Mouse (Mus musculus) stomach, postnatal 0 days (tissue): ENCODE data around the gene Ctnna2.

Experiments used
- CTCF ChIP-seq: IDR thresholded peaks from 2 replicates; pipeline ENCODE4 v1.5.1; 2016; ENCODE audit warnings: antibody characterized with exemption, low read depth, mild to moderate bottlenecking, moderate library complexity
- EP300 ChIP-seq: optimal IDR thresholded peaks from 2 replicates; pipeline ENCODE3; 2016; ENCODE audit warnings: antibody characterized with exemption

DNA sequence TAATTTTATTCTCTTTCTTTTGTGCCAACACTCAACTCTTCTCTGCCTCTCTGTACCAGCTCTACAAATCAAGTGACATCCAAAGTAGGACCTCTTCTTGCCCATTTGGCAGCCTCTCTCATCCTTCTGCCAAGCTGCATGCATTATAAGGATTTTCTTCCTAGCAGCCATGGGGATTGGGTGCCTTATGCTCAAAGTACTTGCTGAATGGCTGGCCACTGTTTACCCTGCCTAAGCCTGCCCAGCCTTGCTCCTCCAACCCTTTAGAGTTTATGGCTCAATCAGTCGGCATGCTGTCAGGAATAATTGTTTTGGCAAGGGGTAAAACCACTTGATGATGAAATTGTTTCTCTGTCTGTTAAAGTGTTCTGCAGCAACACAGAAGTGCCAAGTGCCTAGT, 739.1 kb downstream of the Ctnna2 start:
- TF ChIP-seq EP300 (no peak), CTCF (no peak)
